Mouse (Mus musculus): ENCODE data around the gene Atf1. TPM values are rescaled to one million over a fixed set of nuclear protein-coding genes. Genes with fewer than 3 reads are reported as not detected.

The Atf1 gene
- polyA plus RNA-seq (2012; ENCODE audit: insufficient read depth, insufficient read length, low replicate concordance, missing spikeins), result not detected in 2 replicates

- Histone ChIP-seq H3K4me1 (ENCODE audit: control insufficient read depth, insufficient read depth, low read length) (peaks cover 6% of the 10 kb centered on the region; the same call in 1 of the 2 replicates), H3K4me3 (ENCODE audit: insufficient read depth, low read depth, low read length) (peak within 1 kb of the TSS; percentile 100), H3K27ac (ENCODE audit: insufficient read depth, low read depth, low read length) (peak within 1 kb of the TSS; percentile 100)
- no peak for TF ChIP-seq CTCF (IDR thresholded peaks at IDR 0.05; ENCODE audit: insufficient read depth, low read depth, low read length)
- TF ChIP-seq POLR2A (IDR thresholded peaks at IDR 0.05; ENCODE audit: insufficient read depth, low read depth, low read length), result peak; percentile 98
- under 1% methylated on average over 103 of the region's 133 CpGs for WGBS
Observed at GRCm38 (mm10) chr15:100227663-100228534, at the start of gene Atf1. Gene Atf1, plus strand, starts transcription at chr15:100227819.

- WGBS, result 46% methylated on average over 7 of the region's 7 CpGs
- Histone ChIP-seq H3K27ac (ENCODE audit: insufficient read depth, low read depth, low read length) (no peak overlapping the region), H3K4me3 (ENCODE audit: insufficient read depth, low read depth, low read length) (no peak overlapping the region), H3K4me1 (ENCODE audit: control insufficient read depth, insufficient read depth, low read length) (peaks cover 4% of the 10 kb centered on the region; the same call in 1 of the 2 replicates)
- no peak for TF ChIP-seq POLR2A (IDR thresholded peaks at IDR 0.05; ENCODE audit: insufficient read depth, low read depth, low read length)
- no peak for TF ChIP-seq CTCF (IDR thresholded peaks at IDR 0.05; ENCODE audit: insufficient read depth, low read depth, low read length)
Observed at GRCm38 (mm10) chr15:100178487-100178886, 49.1 kb upstream of the Atf1 start.

- TF ChIP-seq CTCF (IDR thresholded peaks at IDR 0.05; ENCODE audit: insufficient read depth, low read depth, low read length) (no peak), POLR2A (IDR thresholded peaks at IDR 0.05; ENCODE audit: insufficient read depth, low read depth, low read length) (no peak)
- WGBS, result 75% methylated on average over 6 of the region's 6 CpGs
- H3K4me1 ChIP-seq (ENCODE audit: control insufficient read depth, insufficient read depth, low read length), result peaks cover 4% of the 10 kb centered on the region; the same call in 1 of the 2 replicates
- H3K4me3 ChIP-seq (ENCODE audit: insufficient read depth, low read depth, low read length), result no peak overlapping the region
- H3K27ac ChIP-seq (ENCODE audit: insufficient read depth, low read depth, low read length), result 0 out of 2 replicates have a peak overlapping the region, but pooled peaks have one; percentile 14
Observed at GRCm38 (mm10) chr15:100179685-100180084, 47.9 kb upstream of the Atf1 start.

- 32% methylated on average over 4 of the region's 4 CpGs for WGBS
- no peak overlapping the region for H3K4me3 ChIP-seq (ENCODE audit: insufficient read depth, low read depth, low read length)
- H3K27ac ChIP-seq (ENCODE audit: insufficient read depth, low read depth, low read length), result 0 out of 2 replicates have a peak overlapping the region, but pooled peaks have one; percentile 14
- no peak for TF ChIP-seq CTCF (IDR thresholded peaks at IDR 0.05; ENCODE audit: insufficient read depth, low read depth, low read length)
- no peak for TF ChIP-seq POLR2A (IDR thresholded peaks at IDR 0.05; ENCODE audit: insufficient read depth, low read depth, low read length)
- H3K4me1 ChIP-seq (ENCODE audit: control insufficient read depth, insufficient read depth, low read length), result peaks cover 4% of the 10 kb centered on the region; the same call in 1 of the 2 replicates
Observed at GRCm38 (mm10) chr15:100180221-100180620, 47.4 kb upstream of the Atf1 start.

- TF ChIP-seq POLR2A (IDR thresholded peaks at IDR 0.05; ENCODE audit: insufficient read depth, low read depth, low read length) (no peak), CTCF (IDR thresholded peaks at IDR 0.05; ENCODE audit: insufficient read depth, low read depth, low read length) (no peak)
- Histone ChIP-seq H3K4me3 (ENCODE audit: insufficient read depth, low read depth, low read length) (no peak overlapping the region), H3K27ac (ENCODE audit: insufficient read depth, low read depth, low read length) (no peak overlapping the region), H3K4me1 (ENCODE audit: control insufficient read depth, insufficient read depth, low read length) (peaks cover 4% of the 10 kb centered on the region; the same call in 1 of the 2 replicates)
- WGBS, result 73% methylated on average over 10 of the region's 10 CpGs
Observed at GRCm38 (mm10) chr15:100181841-100182240, 45.8 kb upstream of the Atf1 start.

GRCm38 (mm10) chr15:100182526-100183280 lies 44.9 kb upstream of the Atf1 start:
- WGBS, result 89% methylated on average over 28 of the region's 28 CpGs
- TF ChIP-seq POLR2A (IDR thresholded peaks at IDR 0.05; ENCODE audit: insufficient read depth, low read depth, low read length), result no peak
- peaks cover 4% of the 10 kb centered on the region; the same call in 1 of the 2 replicates for H3K4me1 ChIP-seq (ENCODE audit: control insufficient read depth, insufficient read depth, low read length)
- no peak overlapping the region for H3K4me3 ChIP-seq (ENCODE audit: insufficient read depth, low read depth, low read length)
- H3K27ac ChIP-seq (ENCODE audit: insufficient read depth, low read depth, low read length), result no peak overlapping the region

- TF ChIP-seq POLR2A (IDR thresholded peaks at IDR 0.05; ENCODE audit: insufficient read depth, low read depth, low read length) (no peak), CTCF (IDR thresholded peaks at IDR 0.05; ENCODE audit: insufficient read depth, low read depth, low read length) (no peak)
- Histone ChIP-seq H3K4me3 (ENCODE audit: insufficient read depth, low read depth, low read length) (no peak overlapping the region), H3K4me1 (ENCODE audit: control insufficient read depth, insufficient read depth, low read length) (peaks cover 4% of the 10 kb centered on the region; the same call in 1 of the 2 replicates), H3K27ac (ENCODE audit: insufficient read depth, low read depth, low read length) (no peak overlapping the region)
- WGBS, result 87% methylated on average over 10 of the region's 10 CpGs
Observed at GRCm38 (mm10) chr15:100183510-100183909, 44.1 kb upstream of the Atf1 start.

GRCm38 (mm10) chr15:100184821-100185496 lies 42.7 kb upstream of the Atf1 start:
- 77% methylated on average over 5 of the region's 5 CpGs for WGBS
- H3K4me1 ChIP-seq (ENCODE audit: control insufficient read depth, insufficient read depth, low read length), result no peaks in the 10 kb centered on the region
- TF ChIP-seq POLR2A (IDR thresholded peaks at IDR 0.05; ENCODE audit: insufficient read depth, low read depth, low read length), result no peak
- TF ChIP-seq CTCF (IDR thresholded peaks at IDR 0.05; ENCODE audit: insufficient read depth, low read depth, low read length), result no peak
- H3K27ac ChIP-seq (ENCODE audit: insufficient read depth, low read depth, low read length), result no peak overlapping the region
- no peak overlapping the region for H3K4me3 ChIP-seq (ENCODE audit: insufficient read depth, low read depth, low read length)

All from olfactory bulb, adult 2 months (tissue).